Comparison of ENCODE assay signal across 20 mouse cellular contexts in genomic region chr11:52060315-52060714, GRCm38 (mm10). TPM values are rescaled to one million over a fixed set of nuclear protein-coding genes. Genes with fewer than 3 reads are reported as not detected.
DNase-seq lines count a peak whose midpoint lies in the region; ATAC-seq and TF ChIP-seq lines count a peak whose summit lies in the region.
"Had no signal": no experiment of that assay in that cellular context is flagged by ENCODE, and none has a peak within 500 bp of the region (broad histone marks: within the 10 kb centered on the region; RNA-seq: fewer than 3 reads in every experiment).

No protein-coding gene starts in this region.

- H3K9me3 ChIP-seq in G1E (replicated peaks) (no peaks in the 10 kb centered on the region), MEL (replicated peaks; ENCODE audit: insufficient read depth, low read length) (no peaks in the 10 kb centered on the region)
- no peaks in the 10 kb centered on the region for H3K9me3 ChIP-seq in forebrain, embryonic 12.5 days

- peak; percentile 68 for ATAC-seq in G1E (ENCODE audit: extremely low read depth, insufficient number of reproducible peaks, low FRiP score, poor library complexity, severe bottlenecking)
- ATAC-seq in forebrain, embryonic 12.5 days (ENCODE audit: low FRiP score) = no peak
- ATAC-seq: activated CD4-positive, CD25-positive, alpha-beta regulatory T cell, adult 4 months; CD4-positive, CD25-positive, alpha-beta regulatory T cell, adult 4 months; Patski had no signal

- H3K36me3 ChIP-seq in G1E (replicated peaks) = no peaks in the 10 kb centered on the region
- peaks cover 0 to 6% of the 10 kb centered on the region in 2 experiments; a peak in 2 of 4 replicates for H3K36me3 ChIP-seq in MEL (ENCODE audit: control insufficient read depth in 1 of 2, insufficient read depth in 2 of 2, low read length in 2 of 2)
- no peaks in the 10 kb centered on the region for H3K36me3 ChIP-seq in forebrain, embryonic 12.5 days (replicated peaks)

- TF ChIP-seq CTCF in G1E (IDR thresholded peaks at IDR 0.05; ENCODE audit: low read depth, low read length) (no peak), MEL (IDR thresholded peaks at IDR 0.05 in 2 of 3, conservative IDR thresholded peaks at IDR 0.05 in 1 of 3; ENCODE audit: control insufficient read depth in 1 of 3, insufficient read depth in 1 of 3, low read depth in 2 of 3, low read length in 3 of 3, poor library complexity in 1 of 3, severe bottlenecking in 1 of 3) (no peak)

- H3K4me2 ChIP-seq in forebrain, embryonic 12.5 days = no peak overlapping the region

- H3K27me3 ChIP-seq in G1E (ENCODE audit: insufficient read depth, low read length) (peaks cover 23% of the 10 kb centered on the region), MEL (ENCODE audit: control insufficient read depth in 1 of 2, insufficient read depth in 2 of 2, low read length in 2 of 2) (no peaks in the 10 kb centered on the region)
- H3K27me3 ChIP-seq in forebrain, embryonic 12.5 days = no peaks in the 10 kb centered on the region
- H3K27me3 ChIP-seq: CH12.LX, Patski had no signal

- H3K4me1 ChIP-seq in G1E (ENCODE audit: insufficient read depth, low read depth, low read length) = peaks cover 37% of the 10 kb centered on the region
- peaks cover 2 to 5% of the 10 kb centered on the region in 2 experiments; a peak in 2 of 4 replicates for H3K4me1 ChIP-seq in MEL (ENCODE audit: control insufficient read depth in 1 of 2, insufficient read depth in 2 of 2, low read length in 2 of 2)
- no peaks in the 10 kb centered on the region for H3K4me1 ChIP-seq in forebrain, embryonic 12.5 days

- DNase-seq in G1E (ENCODE audit: low spot score) (peak; percentile 9), MEL (ENCODE audit: low read depth, low spot score) (no peak)
- no peak for DNase-seq in left cerebral cortex, postnatal 36 days (ENCODE audit: low spot score in 2 of 2)
- DNase-seq: adrenal gland, adult 2 months; adrenal gland, adult 8-10 months; adrenal gland, postnatal 10 days; adrenal gland, postnatal 14 days; adrenal gland, postnatal 25 days; adrenal gland, postnatal 36 days; B cell, adult 2 months; cerebellum, adult 11 months; cerebellum, adult 11-12 months; cerebellum, adult 18-20 months; cerebellum, adult 2 months; cerebellum, adult 8-10 months had no signal

- no peak overlapping the region for H3K9ac ChIP-seq in MEL (ENCODE audit: control insufficient read depth, low read depth, low read length, poor library complexity, severe bottlenecking)
- no peak overlapping the region for H3K9ac ChIP-seq in forebrain, embryonic 12.5 days

- no peak overlapping the region for H3K4me3 ChIP-seq in G1E (ENCODE audit: low read depth, low read length)
- H3K4me3 ChIP-seq in MEL (ENCODE audit: control insufficient read depth in 1 of 2, insufficient read depth in 1 of 2, low read depth in 2 of 2, low read length in 2 of 2) = no peak overlapping the region
- H3K4me3 ChIP-seq in forebrain, embryonic 12.5 days (replicated peaks) = no peak overlapping the region

- no peak overlapping the region for H3K27ac ChIP-seq in MEL (ENCODE audit: control insufficient read depth, low read depth, low read length)
- no peak overlapping the region for H3K27ac ChIP-seq in forebrain, embryonic 12.5 days

- intact Hi-C loops in left cerebral cortex, postnatal 36 days (cut with DNase I) = no loop called here

- TF ChIP-seq POLR2A in MEL (IDR thresholded peaks at IDR 0.05; ENCODE audit: control insufficient read depth in 1 of 2, insufficient read depth in 1 of 2, low read depth in 1 of 2, low read length in 2 of 2, poor library complexity in 1 of 2) = no peak

- 95% methylated on average over 4 of the region's 4 CpGs for WGBS in forebrain, embryonic 12.5 days

- no peak; a peak in 1 of 4 replicates for TF ChIP-seq EP300 in MEL (IDR thresholded peaks at IDR 0.05; ENCODE audit: low read depth in 1 of 2, low read length in 2 of 2)

- no peaks in the 10 kb centered on the region for H3K79me2 ChIP-seq in MEL (ENCODE audit: control insufficient read depth, insufficient read depth, low read length, poor library complexity)

- no peak for TF ChIP-seq RAD21 in MEL (IDR thresholded peaks at IDR 0.05; ENCODE audit: low read depth, low read length)

TF ChIP-seq in MEL, 35 proteins besides CTCF, POLR2A, EP300 and RAD21:
- no peak for TF ChIP-seq USF1 (IDR thresholded peaks at IDR 0.05; ENCODE audit: low read depth, low read length)
- peak; percentile 71 for TF ChIP-seq GATA1 (IDR thresholded peaks at IDR 0.05; ENCODE audit: low read depth, low read length)

RNA-seq across cellular contexts. Expression of gene Ppp2ca, which starts 38.2 kb away (rescaled TPM):
- total RNA-seq in G1E (2014; fragmentation: Nextera tagmentation) (101 and 108 TPM in 2 replicates), G1E (2017) (106 and 109 TPM in 2 replicates), MEL (2012; rRNA removed) (78.2 and 89.5 TPM in 2 replicates)
- polyA plus RNA-seq in G1E (2012) (16.4 and 20.1 TPM in 2 replicates), MEL (2012; ENCODE audit: insufficient read depth in 1 of 2, insufficient read length in 2 of 2, low read depth in 1 of 2, low replicate concordance in 2 of 2, missing spikeins in 1 of 2) (100 to 1,000 TPM; 102 to 113 TPM)
- 121 and 125 TPM in 2 replicates for polyA plus RNA-seq in forebrain, embryonic 12.5 days (2016; fragmentation: Nextera tagmentation; extraction: Ambion mirVana)
- 100 to 1,000 TPM; 116 to 120 TPM for total RNA-seq in left cerebral cortex, postnatal 36 days (2021)

RNA-seq across cellular contexts. Expression of gene Cdkl3, which starts 56.3 kb away (rescaled TPM):
- total RNA-seq in G1E (2014; fragmentation: Nextera tagmentation) (6.8 and 12.6 TPM in 2 replicates), G1E (2017) (2.3 and 2.5 TPM in 2 replicates), MEL (2012; rRNA removed) (4.4 and 4.9 TPM in 2 replicates)
- polyA plus RNA-seq in G1E (2012) (0.78 and 0.90 TPM in 2 replicates), MEL (2012; ENCODE audit: insufficient read depth in 1 of 2, insufficient read length in 2 of 2, low read depth in 1 of 2, low replicate concordance in 2 of 2, missing spikeins in 1 of 2) (1 to 10 TPM in 1 of 2 experiments, not detected in 1; 3.7 TPM)
- 16.1 and 16.2 TPM in 2 replicates for polyA plus RNA-seq in forebrain, embryonic 12.5 days (2016; fragmentation: Nextera tagmentation; extraction: Ambion mirVana)
- 10 to 100 TPM; 15.9 to 17.0 TPM for total RNA-seq in left cerebral cortex, postnatal 36 days (2021)

RNA-seq across cellular contexts. Expression of gene Ube2b, which starts 59.8 kb away (rescaled TPM):
- total RNA-seq in G1E (2014; fragmentation: Nextera tagmentation) (62.4 and 73.4 TPM in 2 replicates), G1E (2017) (106 and 113 TPM in 2 replicates), MEL (2012; rRNA removed) (35.4 and 39.5 TPM in 2 replicates)
- polyA plus RNA-seq in G1E (2012) (100.0 and 120 TPM in 2 replicates), MEL (2012; ENCODE audit: insufficient read depth in 1 of 2, insufficient read length in 2 of 2, low read depth in 1 of 2, low replicate concordance in 2 of 2, missing spikeins in 1 of 2) (100 to 1,000 TPM in 1 of 2 experiments, not detected in 1; 112 TPM)
- polyA plus RNA-seq in forebrain, embryonic 12.5 days (2016; fragmentation: Nextera tagmentation; extraction: Ambion mirVana) = 241 and 242 TPM in 2 replicates
- total RNA-seq in left cerebral cortex, postnatal 36 days (2021) = 100 to 1,000 TPM; 172 to 199 TPM
